Mouse (Mus musculus) thymus, postnatal 0 days (tissue): ENCODE results near the gene Tmc6. TPM values are rescaled to one million over a fixed set of nuclear protein-coding genes. Genes with fewer than 3 reads are reported as not detected.
"Not testable (repeated sequence)": the region's sequence is repeated elsewhere in the genome, so short reads cannot be mapped to it uniquely, and the experiment has no call there.

ENCODE experiments used
- DNase-seq: peaks from one replicate; pipeline ENCODE4 v3.0.0-alpha.2; 2015; ENCODE audit warnings: low spot score
- polyA plus RNA-seq: library from polyadenylated mRNA; unstranded; fragments of >200 nt; fragmentation: Nextera tagmentation; extraction: Ambion mirVana; gene quantifications from 2 replicates; pipeline ENCODE4 v1.2.1, GENCODE M21; 2015

Tmc6 gene
- polyA plus RNA-seq, 1 experiment from 2014 or later = 58.9 TPM

- no peak for DNase-seq
Observed at GRCm38 (mm10) chr11:117813867-117814266, 31.9 kb upstream of the Tmc6 start.

- peak; percentile 87 for DNase-seq
Observed at GRCm38 (mm10) chr11:117810401-117811046, 28.5 kb upstream of the Tmc6 start.

GRCm38 (mm10) chr11:117809407-117810311 lies 27.7 kb upstream of the Tmc6 start, which contains the start of the genes Gm20708 and Syngr2:
Gm20708 (plus strand) TSS chr11:117809668.
Syngr2 (plus strand) TSS chr11:117809668.
- peak; percentile 72 for DNase-seq

GRCm38 (mm10) chr11:117806781-117807180 lies 24.8 kb upstream of the Tmc6 start:
- DNase-seq = no peak

GRCm38 (mm10) chr11:117803166-117803688 lies 21.2 kb upstream of the Tmc6 start:
- DNase-seq = no peak

- DNase-seq = no peak
Observed at GRCm38 (mm10) chr11:117801650-117802049, 19.7 kb upstream of the Tmc6 start.

- DNase-seq = no peak
Observed at GRCm38 (mm10) chr11:117800038-117800437, 18.0 kb upstream of the Tmc6 start.

- DNase-seq = no peak
Observed at GRCm38 (mm10) chr11:117799174-117799573, 17.2 kb upstream of the Tmc6 start.

GRCm38 (mm10) chr11:117798160-117798541 lies 16.2 kb upstream of the Tmc6 start:
- peak; percentile 47 for DNase-seq

- DNase-seq = peak; percentile 39
Observed at GRCm38 (mm10) chr11:117797511-117798159, 15.6 kb upstream of the Tmc6 start, which contains the start of gene 6030468B19Rik. 6030468B19Rik (plus strand) TSS chr11:117797660.

- peak; percentile 31 for DNase-seq
Observed at GRCm38 (mm10) chr11:117796954-117797353, 15.0 kb upstream of the Tmc6 start.

GRCm38 (mm10) chr11:117794035-117794551 lies 12.1 kb upstream of the Tmc6 start:
- peak; percentile 72 for DNase-seq

GRCm38 (mm10) chr11:117792281-117792888 lies 10.4 kb upstream of the Tmc6 start:
- DNase-seq = peak; percentile 62

- no peak for DNase-seq
Observed at GRCm38 (mm10) chr11:117791441-117791761, 9.4 kb upstream of the Tmc6 start.

- no peak for DNase-seq
Observed at GRCm38 (mm10) chr11:117790703-117791440, 8.9 kb upstream of the Tmc6 start.

- peak; percentile 70 for DNase-seq
Observed at GRCm38 (mm10) chr11:117790286-117790685, 8.3 kb upstream of the Tmc6 start.

- not testable (repeated sequence) for DNase-seq
Observed at GRCm38 (mm10) chr11:117788481-117788880, 6.5 kb upstream of the Tmc6 start.

GRCm38 (mm10) chr11:117786294-117786693 lies 4.3 kb upstream of the Tmc6 start:
- DNase-seq = peak; percentile 72

- no peak for DNase-seq
Observed at GRCm38 (mm10) chr11:117783683-117784309, 1.8 kb upstream of the Tmc6 start.

GRCm38 (mm10) chr11:117783089-117783488 lies 1.1 kb upstream of the Tmc6 start:
- peak; percentile 94 for DNase-seq
